Mouse (Mus musculus) limb, embryonic 10.5 days (tissue): Measurements from ENCODE around the gene Tec. TPM values are rescaled to one million over a fixed set of nuclear protein-coding genes. Genes with fewer than 3 reads are reported as not detected.

Experiments
- DNase-seq: peaks from one replicate; pipeline ENCODE4 v3.0.0-alpha.2; 2017; ENCODE audit warnings: low spot score
- H3K27ac ChIP-seq: fragments of 300-500 bp; sonication (generic); 2 replicates; pipeline ENCODE4 v1.5.1; 2016; ENCODE audit warnings: mild to moderate bottlenecking
- H3K27me3 ChIP-seq: fragments of 300-500 bp; sonication (generic); 2 replicates; pipeline ENCODE4 v1.6.1; 2016; ENCODE audit warnings: low read depth, mild to moderate bottlenecking; ENCODE audit not compliant: poor library complexity, severe bottlenecking
- H3K36me3 ChIP-seq: fragments of 300-500 bp; sonication (generic); 2 replicates; pipeline ENCODE4 v1.6.1; 2016; ENCODE audit warnings: mild to moderate bottlenecking, moderate library complexity
- H3K4me1 ChIP-seq: fragments of 300-500 bp; sonication (generic); 2 replicates; pipeline ENCODE4 v1.6.1; 2016
- H3K4me3 ChIP-seq: fragments of 300-500 bp; sonication (generic); 2 replicates; pipeline ENCODE4 v1.5.1; 2016; ENCODE audit warnings: mild to moderate bottlenecking, moderate library complexity
- H3K9me3 ChIP-seq: fragments of 300-500 bp; sonication (generic); replicated peaks from 2 replicates; pipeline ENCODE4 v1.6.1; 2016; ENCODE audit warnings: mild to moderate bottlenecking
- WGBS: fragments of 180-500 bp; shearing (Covaris S2); methylation state at CpG from one replicate; pipeline ENCODE4 v1.1.7; 2016; 5-methylcytosine and 5-hydroxymethylcytosine counted together
- polyA plus RNA-seq: library from polyadenylated mRNA; unstranded; fragments of >200 nt; fragmentation: Nextera tagmentation; extraction: Ambion mirVana; gene quantifications from 2 replicates; pipeline ENCODE4 v1.2.1, GENCODE M21; 2016

Gene Tec
- polyA plus RNA-seq, 1 experiment from 2014 or later: 3.1 TPM

DNA sequence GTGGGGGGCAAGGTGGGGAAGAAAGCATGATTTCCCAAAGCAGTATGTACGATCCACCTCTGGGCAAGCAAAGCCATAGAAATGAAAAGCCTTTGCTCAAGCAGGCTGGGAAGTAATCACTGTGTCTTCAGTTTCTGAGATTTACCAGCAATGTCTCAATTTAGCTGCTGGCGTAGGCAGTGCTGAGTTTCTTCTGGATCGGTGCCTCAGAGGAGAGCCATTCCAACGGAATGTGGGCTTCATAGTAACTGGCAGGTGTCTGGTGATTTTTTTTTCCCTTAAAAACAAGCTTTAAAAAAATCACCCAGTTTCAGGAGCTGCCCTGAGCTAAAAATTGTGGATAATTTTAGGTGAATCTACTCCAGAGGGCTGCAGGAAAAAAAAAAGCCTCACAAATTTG is 120.9 kb downstream of the Tec start:
- Histone ChIP-seq H3K4me1 (no peaks in the 10 kb centered on the region), H3K27ac (no peak overlapping the region), H3K36me3 (no peaks in the 10 kb centered on the region), H3K27me3 (no peaks in the 10 kb centered on the region), H3K4me3 (no peak overlapping the region), H3K9me3 (no peaks in the 10 kb centered on the region)
- DNase-seq: no peak
- 89% methylated on average over 4 of the region's 4 CpGs for WGBS

DNA sequence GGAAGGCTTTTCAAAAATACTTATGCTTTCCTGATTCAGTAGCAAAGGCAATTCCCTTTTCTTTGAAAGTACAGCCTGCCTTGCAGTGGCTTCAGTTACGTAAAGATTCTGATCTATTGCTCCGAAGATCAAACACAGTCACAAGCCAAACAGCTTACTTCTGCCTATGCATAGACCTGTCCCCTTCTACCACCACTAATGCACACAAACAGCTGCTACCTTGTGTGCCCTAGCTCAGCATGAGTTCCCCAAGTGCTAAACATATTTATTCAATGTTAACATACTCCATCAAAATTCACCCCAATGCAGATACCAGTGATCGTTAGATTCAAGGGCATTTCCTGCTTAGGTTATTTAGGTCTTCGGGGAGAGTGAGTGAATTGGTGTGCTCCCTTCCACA is 121.8 kb downstream of the Tec start:
- H3K4me1 ChIP-seq: no peaks in the 10 kb centered on the region
- 81% methylated on average over 4 of the region's 4 CpGs for WGBS
- no peak for DNase-seq
- H3K27ac ChIP-seq: no peak overlapping the region
- H3K9me3 ChIP-seq: no peaks in the 10 kb centered on the region
- H3K4me3 ChIP-seq: no peak overlapping the region
- no peaks in the 10 kb centered on the region for H3K27me3 ChIP-seq
- no peaks in the 10 kb centered on the region for H3K36me3 ChIP-seq

DNA sequence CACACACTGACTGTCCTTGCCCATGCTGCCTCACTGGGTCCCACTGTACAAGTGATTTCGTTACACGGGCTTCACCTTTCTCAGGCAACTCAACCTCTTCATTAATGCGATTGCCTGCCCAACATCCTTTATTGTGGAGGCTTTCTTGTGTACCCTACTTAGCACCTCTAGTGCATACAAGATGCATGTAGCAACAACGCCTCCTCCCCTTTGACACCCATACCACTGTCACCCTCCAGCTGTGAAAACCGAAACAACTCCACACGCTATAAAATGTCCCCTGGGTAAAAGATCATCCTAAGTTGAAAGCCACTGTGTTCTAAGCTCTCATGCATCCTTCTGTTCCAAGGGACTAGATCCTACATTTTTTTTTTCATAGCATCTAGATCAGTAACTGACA is 125.2 kb downstream of the Tec start:
- no peaks in the 10 kb centered on the region for H3K36me3 ChIP-seq
- H3K4me3 ChIP-seq: no peak overlapping the region
- WGBS: 89% methylated on average over 6 of the region's 6 CpGs
- H3K9me3 ChIP-seq: no peaks in the 10 kb centered on the region
- no peaks in the 10 kb centered on the region for H3K27me3 ChIP-seq
- H3K27ac ChIP-seq: no peak overlapping the region
- H3K4me1 ChIP-seq: no peaks in the 10 kb centered on the region
- no peak for DNase-seq

DNA sequence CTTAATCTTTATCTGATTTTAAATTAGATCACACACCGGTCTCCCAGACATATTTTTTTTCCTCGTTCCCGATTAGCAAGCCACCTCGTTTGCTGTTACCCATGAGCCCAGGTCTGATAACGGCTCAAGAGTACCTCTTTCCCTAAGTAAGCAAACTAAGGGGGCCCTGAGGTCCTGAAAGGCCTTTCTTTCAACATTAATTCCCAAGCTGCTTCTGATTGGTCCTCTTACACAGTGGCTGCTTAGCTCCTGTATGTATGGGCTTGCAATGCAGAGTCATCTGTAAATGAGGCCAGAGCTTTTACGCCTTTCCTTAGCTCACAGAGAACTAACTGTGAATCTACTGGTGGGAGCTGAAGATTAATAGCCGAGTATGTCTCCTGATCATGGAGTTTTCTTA is 131.4 kb downstream of the Tec start:
- H3K4me1 ChIP-seq: no peaks in the 10 kb centered on the region
- H3K9me3 ChIP-seq: no peaks in the 10 kb centered on the region
- H3K27me3 ChIP-seq: no peaks in the 10 kb centered on the region
- no peak overlapping the region for H3K4me3 ChIP-seq
- WGBS: 75% methylated on average over 7 of the region's 7 CpGs
- H3K27ac ChIP-seq: no peak overlapping the region
- H3K36me3 ChIP-seq: no peaks in the 10 kb centered on the region
- no peak for DNase-seq

DNA sequence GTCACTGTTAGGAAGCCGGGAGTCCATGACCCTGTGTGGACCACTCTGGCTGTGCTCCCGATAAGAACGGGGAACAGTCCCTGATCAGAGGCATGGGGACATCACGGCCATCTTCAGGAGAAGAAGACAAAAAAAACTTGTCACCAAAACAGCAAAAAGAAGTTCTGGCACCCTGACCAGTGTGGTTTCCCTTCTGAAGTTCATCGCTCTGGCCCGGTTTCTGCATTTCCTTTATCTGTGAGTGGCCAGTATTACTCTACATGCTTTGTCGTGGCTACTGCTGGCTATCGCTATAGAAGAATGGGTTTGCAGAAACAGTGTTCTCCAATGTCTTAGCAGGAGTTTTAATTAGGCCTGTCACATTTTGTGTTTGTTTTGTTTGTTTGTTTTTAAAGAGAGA is 131.8 kb downstream of the Tec start:
- H3K9me3 ChIP-seq: no peaks in the 10 kb centered on the region
- 90% methylated on average over 8 of the region's 8 CpGs for WGBS
- no peak overlapping the region for H3K4me3 ChIP-seq
- no peaks in the 10 kb centered on the region for H3K4me1 ChIP-seq
- DNase-seq: no peak
- no peak overlapping the region for H3K27ac ChIP-seq
- H3K36me3 ChIP-seq: no peaks in the 10 kb centered on the region
- no peaks in the 10 kb centered on the region for H3K27me3 ChIP-seq

DNA sequence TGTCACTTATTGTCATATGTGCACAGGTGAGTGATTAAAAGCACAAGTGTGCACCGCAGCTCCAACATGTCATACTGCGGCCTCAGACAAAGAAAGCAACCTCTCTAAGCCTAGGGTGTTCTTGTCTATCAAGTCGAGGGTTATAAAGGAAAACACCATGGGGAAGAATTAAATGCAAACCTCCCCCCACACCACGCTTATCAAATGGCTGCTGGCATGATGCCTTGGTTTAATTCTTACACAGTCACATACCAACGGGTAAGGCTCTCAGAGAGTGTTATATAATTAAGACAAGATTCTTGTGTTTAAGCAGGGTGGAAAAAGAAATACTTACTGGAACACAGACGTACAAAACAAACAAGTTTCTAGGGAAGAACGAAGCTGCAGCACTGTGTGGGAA is 132.5 kb downstream of the Tec start:
- WGBS: 88% methylated on average over 7 of the region's 7 CpGs
- Histone ChIP-seq H3K4me1 (no peaks in the 10 kb centered on the region), H3K27me3 (no peaks in the 10 kb centered on the region), H3K27ac (no peak overlapping the region), H3K4me3 (no peak overlapping the region), H3K36me3 (no peaks in the 10 kb centered on the region), H3K9me3 (no peaks in the 10 kb centered on the region)
- no peak for DNase-seq

DNA sequence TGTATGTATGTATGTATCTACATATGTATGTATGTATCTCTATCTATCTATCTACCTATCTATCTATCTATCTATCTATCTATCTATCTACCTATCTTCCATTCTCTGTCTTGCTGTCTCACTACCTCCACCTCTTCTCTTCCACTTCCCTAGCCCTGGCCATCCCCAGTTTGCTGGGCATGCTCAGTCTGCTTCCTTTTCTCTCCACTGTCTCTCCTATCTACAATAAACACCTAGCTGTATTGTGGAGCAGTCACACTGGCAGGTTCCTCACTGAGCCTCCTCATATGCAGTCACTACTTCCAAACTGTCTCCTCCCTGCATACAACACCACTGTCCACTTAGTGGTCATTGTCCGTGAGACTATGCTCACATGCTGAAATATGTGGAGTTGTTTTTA is 135.4 kb downstream of the Tec start:
- no peaks in the 10 kb centered on the region for H3K4me1 ChIP-seq
- H3K36me3 ChIP-seq: no peaks in the 10 kb centered on the region
- H3K27me3 ChIP-seq: no peaks in the 10 kb centered on the region
- no peak for DNase-seq
- H3K9me3 ChIP-seq: no peaks in the 10 kb centered on the region
- H3K4me3 ChIP-seq: no peak overlapping the region
- H3K27ac ChIP-seq: no peak overlapping the region
- WGBS: 96% methylated on average over 1 of the region's 1 CpGs

DNA sequence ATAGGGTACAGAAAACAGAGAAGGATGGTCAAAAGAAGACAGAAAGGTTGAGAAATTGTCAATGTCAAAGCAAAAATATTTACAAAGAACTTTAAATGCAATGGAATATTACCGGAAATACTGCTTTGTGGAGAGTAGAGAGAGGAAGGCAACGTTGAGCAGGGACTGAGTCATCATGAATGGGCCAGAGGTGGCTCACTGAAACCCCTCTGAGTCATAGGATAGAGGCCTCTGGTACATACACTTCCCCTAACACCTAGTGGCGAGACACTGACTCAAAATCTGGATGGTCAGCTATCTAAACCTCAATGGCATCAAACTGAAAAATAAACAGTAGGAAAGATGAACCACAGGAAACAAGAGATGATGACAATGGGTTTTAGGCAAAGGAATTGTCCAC is 142.9 kb downstream of the Tec start:
- H3K36me3 ChIP-seq: no peaks in the 10 kb centered on the region
- no peaks in the 10 kb centered on the region for H3K27me3 ChIP-seq
- no peaks in the 10 kb centered on the region for H3K9me3 ChIP-seq
- 82% methylated on average over 3 of the region's 3 CpGs for WGBS
- H3K27ac ChIP-seq: no peak overlapping the region
- H3K4me1 ChIP-seq: no peaks in the 10 kb centered on the region
- no peak for DNase-seq
- H3K4me3 ChIP-seq: no peak overlapping the region

DNA sequence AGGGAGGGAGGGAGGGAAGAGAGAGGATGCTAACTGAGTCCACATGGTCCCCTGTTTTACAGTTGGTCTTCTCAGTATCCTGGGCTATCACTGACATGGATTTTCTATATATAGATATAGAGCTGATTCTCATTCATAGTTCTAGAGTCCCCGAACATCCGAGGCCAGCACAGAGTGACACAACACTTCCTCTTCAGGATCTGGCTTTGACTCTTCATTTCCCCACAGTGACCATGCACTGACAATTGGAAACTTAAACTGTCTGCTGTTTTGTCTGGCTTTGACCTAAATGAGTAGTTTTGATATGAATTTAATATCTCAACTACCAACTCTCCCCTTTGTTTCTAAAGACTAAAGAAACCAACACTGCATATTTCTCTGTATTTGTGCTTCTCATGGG is 144.9 kb downstream of the Tec start:
- Histone ChIP-seq H3K9me3 (no peaks in the 10 kb centered on the region), H3K4me3 (no peak overlapping the region), H3K4me1 (no peaks in the 10 kb centered on the region), H3K27ac (no peak overlapping the region), H3K27me3 (no peaks in the 10 kb centered on the region), H3K36me3 (no peaks in the 10 kb centered on the region)
- no peak for DNase-seq
- WGBS: 94% methylated on average over 2 of the region's 2 CpGs

DNA sequence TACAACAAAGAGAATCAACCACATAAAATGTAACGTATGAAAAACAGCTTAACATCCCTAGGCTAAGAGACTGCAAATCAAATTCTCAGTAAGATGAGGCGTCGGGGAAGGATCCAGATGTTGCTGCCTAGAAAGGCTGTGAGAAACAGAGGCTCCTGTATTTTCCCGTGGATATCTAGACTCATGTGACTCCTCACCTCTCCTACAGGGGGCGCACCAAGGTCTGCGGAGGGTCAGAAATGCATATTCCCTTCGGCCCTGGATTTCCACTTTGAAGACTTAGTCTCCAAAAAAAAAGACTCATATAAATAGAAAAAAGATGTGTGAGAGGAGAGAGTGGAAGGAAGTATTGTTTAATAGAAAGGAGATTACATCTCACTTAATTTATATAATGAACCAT is 147.7 kb downstream of the Tec start:
- Histone ChIP-seq H3K27ac (no peak overlapping the region), H3K4me1 (no peaks in the 10 kb centered on the region), H3K36me3 (no peaks in the 10 kb centered on the region), H3K9me3 (no peaks in the 10 kb centered on the region), H3K4me3 (no peak overlapping the region), H3K27me3 (no peaks in the 10 kb centered on the region)
- WGBS: 62% methylated on average over 7 of the region's 7 CpGs
- no peak for DNase-seq

DNA sequence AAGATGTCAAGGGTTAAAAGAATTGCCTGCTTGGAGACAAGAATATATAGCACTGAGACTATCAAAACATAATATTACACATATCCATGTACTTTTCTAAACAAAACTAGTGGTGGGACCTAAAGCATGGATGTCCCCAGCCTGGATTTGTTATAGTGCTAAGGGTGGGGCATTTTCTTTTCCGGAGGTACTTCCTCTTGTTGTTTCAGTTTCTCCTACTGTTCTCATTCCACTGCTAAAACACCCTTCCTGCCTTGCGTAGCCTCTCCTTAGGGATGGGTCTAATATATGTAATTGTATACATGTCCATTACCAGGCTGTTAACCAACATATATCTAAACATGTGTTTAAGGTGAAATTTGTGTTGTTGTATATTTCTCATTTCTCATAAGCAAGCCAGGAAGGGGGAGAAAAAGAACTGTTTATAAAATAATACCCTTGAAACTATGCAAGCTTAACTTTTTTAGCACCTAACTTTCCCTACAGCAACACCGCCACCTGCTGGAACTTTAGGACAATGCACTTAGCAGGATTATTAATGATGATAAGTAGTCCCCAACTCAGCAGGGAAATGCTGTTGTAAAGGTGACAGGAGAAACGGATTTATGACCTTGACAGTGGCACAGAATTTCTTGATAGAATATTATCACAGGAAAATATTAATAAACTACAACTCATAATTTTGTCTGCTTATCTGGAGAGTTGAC is 157.6 kb downstream of the Tec start:
- Histone ChIP-seq H3K36me3 (no peaks in the 10 kb centered on the region), H3K4me3 (no peak overlapping the region), H3K9me3 (no peaks in the 10 kb centered on the region), H3K27me3 (no peaks in the 10 kb centered on the region), H3K4me1 (no peaks in the 10 kb centered on the region), H3K27ac (no peak overlapping the region)
- peak; percentile 67 for DNase-seq
- 31% methylated on average over 4 of the region's 4 CpGs for WGBS

DNA sequence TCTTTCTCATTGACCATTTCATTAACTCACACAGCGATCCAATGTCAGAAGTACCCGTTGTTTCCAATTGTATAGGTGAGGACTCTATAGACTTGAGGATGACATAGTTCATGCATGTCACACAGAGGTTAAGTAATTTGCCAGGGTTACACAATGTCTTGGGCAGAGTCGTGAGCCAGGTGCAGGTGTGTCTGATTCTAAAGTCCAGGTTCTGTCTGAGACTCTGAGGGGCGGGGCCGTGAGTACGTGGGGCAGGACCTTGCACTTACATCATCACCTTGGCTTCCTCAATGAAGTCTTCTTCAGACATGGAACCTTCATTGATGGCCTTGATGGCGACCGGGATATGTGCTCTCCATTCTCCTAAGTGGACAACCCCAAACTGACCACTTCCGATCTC is 158.3 kb downstream of the Tec start:
- no peaks in the 10 kb centered on the region for H3K27me3 ChIP-seq
- no peak for DNase-seq
- no peak overlapping the region for H3K4me3 ChIP-seq
- no peak overlapping the region for H3K27ac ChIP-seq
- no peaks in the 10 kb centered on the region for H3K9me3 ChIP-seq
- 95% methylated on average over 9 of the region's 9 CpGs for WGBS
- no peaks in the 10 kb centered on the region for H3K36me3 ChIP-seq
- no peaks in the 10 kb centered on the region for H3K4me1 ChIP-seq

DNA sequence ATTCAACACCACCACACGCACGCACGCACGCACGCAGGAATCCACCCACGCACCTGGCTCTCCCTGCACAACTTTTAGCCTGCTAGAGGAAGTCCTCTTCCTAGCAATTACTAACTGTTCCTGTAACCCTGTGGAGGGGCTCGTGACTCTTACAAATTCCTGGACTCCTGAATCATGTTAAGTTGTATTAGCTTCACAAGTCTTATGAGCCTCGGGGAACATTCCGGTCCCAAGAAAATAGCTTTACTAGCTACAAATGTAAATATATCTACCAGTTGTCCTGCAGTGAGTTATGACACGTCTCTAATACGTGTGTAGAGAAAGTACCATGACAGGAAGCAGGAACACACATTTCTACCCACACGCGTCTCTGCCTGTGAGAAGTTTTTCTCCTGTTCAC is 158.8 kb downstream of the Tec start:
- Histone ChIP-seq H3K9me3 (no peaks in the 10 kb centered on the region), H3K27ac (no peak overlapping the region), H3K27me3 (no peaks in the 10 kb centered on the region), H3K36me3 (no peaks in the 10 kb centered on the region), H3K4me3 (no peak overlapping the region), H3K4me1 (no peaks in the 10 kb centered on the region)
- DNase-seq: no peak
- 87% methylated on average over 13 of the region's 13 CpGs for WGBS

DNA sequence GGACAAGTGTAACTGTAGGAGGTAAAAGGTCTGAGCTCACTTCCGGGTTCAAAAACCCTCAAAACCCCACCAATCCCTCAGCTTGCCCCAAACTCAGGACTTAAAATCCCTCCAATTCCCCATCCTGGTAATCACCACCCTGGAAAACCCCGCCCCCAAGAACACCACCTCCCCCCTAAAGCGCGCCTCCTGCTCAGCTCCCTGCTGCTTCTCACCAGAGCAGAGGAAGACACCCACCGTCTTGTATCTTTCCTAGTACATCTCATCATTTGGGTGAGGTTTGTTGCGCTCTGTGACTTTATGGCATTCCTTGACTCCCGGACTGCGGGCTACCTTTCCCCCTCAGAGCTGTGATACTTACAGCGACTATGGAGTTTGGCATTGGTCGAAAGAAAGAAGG is 161.6 kb downstream of the Tec start:
- H3K9me3 ChIP-seq: no peaks in the 10 kb centered on the region
- H3K4me1 ChIP-seq: peaks cover 6% of the 10 kb centered on the region; the same call in 1 of the 2 replicates
- no peak overlapping the region for H3K4me3 ChIP-seq
- no peak overlapping the region for H3K27ac ChIP-seq
- H3K36me3 ChIP-seq: no peaks in the 10 kb centered on the region
- no peak for DNase-seq
- 57% methylated on average over 10 of the region's 10 CpGs for WGBS
- H3K27me3 ChIP-seq: no peaks in the 10 kb centered on the region
